Mouse (Mus musculus) lung, postnatal 25 days (tissue): Measurements from ENCODE around the gene Cyp17a1.

Experiments used
- DNase-seq: peaks from one replicate; pipeline ENCODE4 v3.0.0; 2022; ENCODE audit warnings: low spot score

Gene Cyp17a1

GRCm38 (mm10) chr19:46672766-46673418 lies at the start of gene Cyp17a1:
Cyp17a1 (minus strand) TSS chr19:46673172.
- no peak for DNase-seq

GRCm38 (mm10) chr19:46718150-46718549 lies 45.2 kb upstream of the Cyp17a1 start:
- DNase-seq = no peak

- no peak for DNase-seq
Measured at GRCm38 (mm10) chr19:46715016-46715415, 42.0 kb upstream of the Cyp17a1 start.

GRCm38 (mm10) chr19:46714234-46714633 lies 41.3 kb upstream of the Cyp17a1 start:
- no peak for DNase-seq

- DNase-seq = no peak
Measured at GRCm38 (mm10) chr19:46710614-46711013, 37.6 kb upstream of the Cyp17a1 start.

- DNase-seq = peak; percentile 75
Measured at GRCm38 (mm10) chr19:46707296-46708151, 34.6 kb upstream of the Cyp17a1 start, which contains the start of gene As3mt. As3mt (plus strand) TSS chr19:46707458.

GRCm38 (mm10) chr19:46706540-46707295 lies 33.7 kb upstream of the Cyp17a1 start:
- DNase-seq = no peak

- no peak for DNase-seq
Measured at GRCm38 (mm10) chr19:46705779-46706495, 33.0 kb upstream of the Cyp17a1 start.

- no peak for DNase-seq
Measured at GRCm38 (mm10) chr19:46701156-46701555, 28.2 kb upstream of the Cyp17a1 start.

- DNase-seq = no peak
Measured at GRCm38 (mm10) chr19:46699011-46699481, 26.1 kb upstream of the Cyp17a1 start.

GRCm38 (mm10) chr19:46697840-46698517 lies 25.0 kb upstream of the Cyp17a1 start:
- DNase-seq = no peak

GRCm38 (mm10) chr19:46696943-46697342 lies 24.0 kb upstream of the Cyp17a1 start:
- no peak for DNase-seq

- no peak for DNase-seq
Measured at GRCm38 (mm10) chr19:46696482-46696881, 23.5 kb upstream of the Cyp17a1 start.

GRCm38 (mm10) chr19:46693146-46693545 lies 20.2 kb upstream of the Cyp17a1 start:
- no peak for DNase-seq

GRCm38 (mm10) chr19:46691078-46691477 lies 18.1 kb upstream of the Cyp17a1 start:
- DNase-seq = no peak

- no peak for DNase-seq
Measured at GRCm38 (mm10) chr19:46690387-46690786, 17.4 kb upstream of the Cyp17a1 start.

GRCm38 (mm10) chr19:46689460-46690372 lies 16.7 kb upstream of the Cyp17a1 start, which contains the start of gene Borcs7:
Borcs7 (plus strand) TSS chr19:46689906.
- peak; percentile 90 for DNase-seq

- DNase-seq = no peak
Measured at GRCm38 (mm10) chr19:46679720-46680383, 6.9 kb upstream of the Cyp17a1 start.

GRCm38 (mm10) chr19:46675641-46676040 lies 2.7 kb upstream of the Cyp17a1 start:
- no peak for DNase-seq
